ENCODE assay signal across 9 mouse cellular contexts in the genomic region with DNA sequence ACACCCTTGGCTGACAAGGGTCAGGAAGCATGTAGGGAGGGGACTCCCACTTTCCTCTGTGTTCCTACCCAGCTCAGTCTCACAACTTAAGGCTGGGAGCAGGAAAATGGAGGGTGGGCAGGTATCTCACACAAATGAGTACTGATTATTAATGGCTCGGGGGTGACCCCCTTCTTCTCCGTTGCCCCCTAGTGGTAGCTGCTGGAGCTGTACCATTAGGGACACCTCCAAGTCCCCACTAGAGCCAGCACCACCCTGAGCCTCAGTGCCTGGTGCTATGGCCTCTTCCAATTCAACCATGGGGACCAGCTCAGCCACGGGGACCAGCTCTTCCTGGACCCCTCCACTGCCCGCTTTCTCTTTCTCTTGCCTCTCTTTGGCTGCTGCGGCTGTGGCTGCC. TPM values are rescaled to one million over a fixed set of nuclear protein-coding genes. Genes with fewer than 3 reads are reported as not detected.
DNase-seq lines count a peak whose midpoint lies in the region; ATAC-seq and TF ChIP-seq lines count a peak whose summit lies in the region.
"Had no signal": no experiment of that assay in that cellular context is flagged by ENCODE, and none has a peak within 500 bp of the region (broad histone marks: within the 10 kb centered on the region; RNA-seq: fewer than 3 reads in every experiment).

No protein-coding gene starts in this region.

- H3K36me3 ChIP-seq in hindbrain, embryonic 10.5 days, result peaks cover 70% of the 10 kb centered on the region
- peaks cover 60% of the 10 kb centered on the region for H3K36me3 ChIP-seq in hindbrain, embryonic 14.5 days (replicated peaks; ENCODE audit: control insufficient read depth, insufficient read depth)
- peaks cover 1 to 37% of the 10 kb centered on the region in 2 experiments; a peak in 3 of 4 replicates for H3K36me3 ChIP-seq in MEL (ENCODE audit: control insufficient read depth in 1 of 2, insufficient read depth in 2 of 2, low read length in 2 of 2)
- no peaks in the 10 kb centered on the region; the same call in 1 of the 2 replicates for H3K36me3 ChIP-seq in liver, embryonic 14.5 days (replicated peaks; ENCODE audit: control insufficient read depth, insufficient read depth, low read depth)

- no peak for ATAC-seq in hindbrain, embryonic 14.5 days (ENCODE audit: low FRiP score)
- ATAC-seq in erythroblast, adult 5-6 weeks (replicated peaks; ENCODE audit: low FRiP score, poor library complexity, severe bottlenecking), result peak; percentile 75
- ATAC-seq in liver, embryonic 14.5 days (ENCODE audit: insufficient read depth), result peak; percentile 36; the same call in 1 of the 2 replicates

- 68% methylated on average over 5 of the region's 5 CpGs for whole genome bisulfite sequencing in hindbrain, embryonic 10.5 days
- 62% methylated on average over 5 of the region's 5 CpGs for WGBS in hindbrain, embryonic 14.5 days
- 52% methylated on average over 5 of the region's 5 CpGs for WGBS in liver, embryonic 14.5 days (ENCODE audit: insufficient replicate concordance)

- no peak overlapping the region for H3K4me3 ChIP-seq in hindbrain, embryonic 10.5 days
- no peak overlapping the region for H3K4me3 ChIP-seq in hindbrain, embryonic 14.5 days (replicated peaks; ENCODE audit: low read length)
- H3K4me3 ChIP-seq in MEL (ENCODE audit: control insufficient read depth in 1 of 2, insufficient read depth in 1 of 2, low read depth in 2 of 2, low read length in 2 of 2), result no peak overlapping the region
- no peak overlapping the region for H3K4me3 ChIP-seq in liver, embryonic 14.5 days (ENCODE audit: insufficient read depth in 1 of 2, low read depth in 2 of 2, low read length in 2 of 2)
- H3K4me3 ChIP-seq: limb, embryonic 12.5 days had no signal

- peak; percentile 40 for DNase-seq in hindbrain, embryonic 10.5 days (ENCODE audit: low spot score)
- no peak for DNase-seq in hindbrain, embryonic 14.5 days (ENCODE audit: low spot score)
- DNase-seq in A20 (ENCODE audit: low read depth, low spot score) (peak; percentile 67), MEL (ENCODE audit: low read depth, low spot score) (peak; percentile 76)
- DNase-seq in liver, embryonic 14.5 days (ENCODE audit: low read depth in 3 of 3, low spot score in 3 of 3), result peak in 2 of 3 experiments; percentile 36 to 37
- DNase-seq in spleen, adult 18-20 months, result peak; percentile 48 to 68
- no peak for DNase-seq in right cerebral cortex, postnatal 25 days

- H3K27ac ChIP-seq in hindbrain, embryonic 10.5 days, result no peak overlapping the region
- H3K27ac ChIP-seq in hindbrain, embryonic 14.5 days, result no peak overlapping the region
- H3K27ac ChIP-seq in MEL (ENCODE audit: control insufficient read depth, low read depth, low read length), result no peak overlapping the region
- no peak overlapping the region for H3K27ac ChIP-seq in liver, embryonic 14.5 days

- H3K9ac ChIP-seq in hindbrain, embryonic 14.5 days, result no peak overlapping the region
- no peak overlapping the region for H3K9ac ChIP-seq in MEL (ENCODE audit: control insufficient read depth, low read depth, low read length, poor library complexity, severe bottlenecking)
- H3K9ac ChIP-seq in liver, embryonic 14.5 days (replicated peaks), result no peak overlapping the region
- H3K9ac ChIP-seq: limb, embryonic 12.5 days had no signal

- H3K4me1 ChIP-seq in hindbrain, embryonic 10.5 days (replicated peaks), result peaks cover 39% of the 10 kb centered on the region
- H3K4me1 ChIP-seq in hindbrain, embryonic 14.5 days (replicated peaks; ENCODE audit: control insufficient read depth, insufficient read depth, low read length), result no peaks in the 10 kb centered on the region
- H3K4me1 ChIP-seq in MEL (ENCODE audit: control insufficient read depth in 1 of 2, insufficient read depth in 2 of 2, low read length in 2 of 2), result peaks cover 19 to 49% of the 10 kb centered on the region in 2 experiments
- H3K4me1 ChIP-seq in liver, embryonic 14.5 days (replicated peaks; ENCODE audit: control insufficient read depth in 2 of 2, insufficient read depth in 2 of 2, low read length in 1 of 2), result peaks cover 0 to 18% of the 10 kb centered on the region in 2 experiments; a peak in 2 of 4 replicates

- no peak for TF ChIP-seq EP300 in MEL (IDR thresholded peaks at IDR 0.05; ENCODE audit: low read depth in 1 of 2, low read length in 2 of 2)
- no peak for TF ChIP-seq EP300 in liver, embryonic 14.5 days (IDR thresholded peaks at IDR 0.05; ENCODE audit: low read depth)

- H3K79me2 ChIP-seq in MEL (ENCODE audit: control insufficient read depth, insufficient read depth, low read length, poor library complexity), result no peaks in the 10 kb centered on the region

- no peak overlapping the region for H3K4me2 ChIP-seq in hindbrain, embryonic 14.5 days (replicated peaks)
- H3K4me2 ChIP-seq in liver, embryonic 14.5 days (ENCODE audit: low read depth), result no peak overlapping the region
- H3K4me2 ChIP-seq: limb, embryonic 12.5 days had no signal

- no peaks in the 10 kb centered on the region for H3K27me3 ChIP-seq in hindbrain, embryonic 10.5 days (ENCODE audit: insufficient read depth, poor library complexity, severe bottlenecking)
- H3K27me3 ChIP-seq in hindbrain, embryonic 14.5 days (ENCODE audit: control insufficient read depth, insufficient read depth, low read length), result no peaks in the 10 kb centered on the region
- no peaks in the 10 kb centered on the region for H3K27me3 ChIP-seq in MEL (ENCODE audit: control insufficient read depth in 1 of 2, insufficient read depth in 2 of 2, low read length in 2 of 2)
- no peaks in the 10 kb centered on the region for H3K27me3 ChIP-seq in liver, embryonic 14.5 days (ENCODE audit: control insufficient read depth, insufficient read depth, low read length)

- TF ChIP-seq POLR2A in MEL (IDR thresholded peaks at IDR 0.05; ENCODE audit: control insufficient read depth in 1 of 2, insufficient read depth in 1 of 2, low read depth in 1 of 2, low read length in 2 of 2, poor library complexity in 1 of 2), result no peak

- H3K9me3 ChIP-seq in hindbrain, embryonic 10.5 days, result no peaks in the 10 kb centered on the region
- H3K9me3 ChIP-seq in hindbrain, embryonic 14.5 days (ENCODE audit: control insufficient read depth, low read length), result no peaks in the 10 kb centered on the region
- no peaks in the 10 kb centered on the region for H3K9me3 ChIP-seq in MEL (replicated peaks; ENCODE audit: insufficient read depth, low read length)
- H3K9me3 ChIP-seq in liver, embryonic 14.5 days (ENCODE audit: control insufficient read depth, low read length), result no peaks in the 10 kb centered on the region
- H3K9me3 ChIP-seq: limb, embryonic 12.5 days had no signal

- peak; percentile 28 for TF ChIP-seq RAD21 in MEL (IDR thresholded peaks at IDR 0.05; ENCODE audit: low read depth, low read length)

- peak; percentile 68 to 80 (median 69) for TF ChIP-seq CTCF in MEL (IDR thresholded peaks at IDR 0.05 in 2 of 3, conservative IDR thresholded peaks at IDR 0.05 in 1 of 3; ENCODE audit: control insufficient read depth in 1 of 3, insufficient read depth in 1 of 3, low read depth in 2 of 3, low read length in 3 of 3, poor library complexity in 1 of 3, severe bottlenecking in 1 of 3)
- TF ChIP-seq CTCF in liver, embryonic 14.5 days (IDR thresholded peaks at IDR 0.05; ENCODE audit: low read depth), result peak; percentile 87

RNA-seq across cellular contexts. Expression of a gene that starts 4.4 kb away (rescaled TPM):
- polyA plus RNA-seq in hindbrain, embryonic 10.5 days (2016; fragmentation: Nextera tagmentation; extraction: Ambion mirVana), result 1.1 and 3.0 TPM in 2 replicates
- polyA plus RNA-seq in hindbrain, embryonic 14.5 days (2014; fragmentation: Nextera tagmentation; extraction: Ambion mirVana), result 0.30 and 0.31 TPM in 2 replicates
- 0.04 and 0.20 TPM in 2 replicates for total RNA-seq in MEL (2012; rRNA removed)
- under 1 TPM in 1 of 2 experiments, not detected in 1; 0.47 TPM for polyA plus RNA-seq in MEL (2012; ENCODE audit: insufficient read depth in 1 of 2, insufficient read length in 2 of 2, low read depth in 1 of 2, low replicate concordance in 2 of 2, missing spikeins in 1 of 2)
- total RNA-seq in erythroblast, adult 5-6 weeks (2015; ENCODE audit: low replicate concordance), result not detected in 2 replicates
- not detected in 2 replicates for total RNA-seq in erythroblast, adult 5-6 weeks (2017; ENCODE audit: low replicate concordance)
- 0.15 and 0.16 TPM in 2 replicates for polyA plus RNA-seq in liver, embryonic 14.5 days (2012; rRNA removed)
- polyA plus RNA-seq in liver, embryonic 14.5 days (2014; fragmentation: Nextera tagmentation; extraction: Ambion mirVana), result 0.10 TPM in 1 of 2 replicates, not detected in the other

RNA-seq across cellular contexts. Expression of a gene that starts 8.0 kb away (rescaled TPM):
- 54.4 and 61.0 TPM in 2 replicates for polyA plus RNA-seq in hindbrain, embryonic 10.5 days (2016; fragmentation: Nextera tagmentation; extraction: Ambion mirVana)
- 60.3 and 64.1 TPM in 2 replicates for polyA plus RNA-seq in hindbrain, embryonic 14.5 days (2014; fragmentation: Nextera tagmentation; extraction: Ambion mirVana)
- total RNA-seq in MEL (2012; rRNA removed), result 11.8 and 13.1 TPM in 2 replicates
- polyA plus RNA-seq in MEL (2012; ENCODE audit: insufficient read depth in 1 of 2, insufficient read length in 2 of 2, low read depth in 1 of 2, low replicate concordance in 2 of 2, missing spikeins in 1 of 2), result 10 to 100 TPM in 1 of 2 experiments, not detected in 1; 48.9 TPM
- total RNA-seq in erythroblast, adult 5-6 weeks (2015; ENCODE audit: low replicate concordance), result 4.0 and 7.7 TPM in 2 replicates
- 6.6 and 19.6 TPM in 2 replicates for total RNA-seq in erythroblast, adult 5-6 weeks (2017; ENCODE audit: low replicate concordance)
- 12.4 and 12.9 TPM in 2 replicates for polyA plus RNA-seq in liver, embryonic 14.5 days (2012; rRNA removed)
- polyA plus RNA-seq in liver, embryonic 14.5 days (2014; fragmentation: Nextera tagmentation; extraction: Ambion mirVana), result 8.3 and 9.5 TPM in 2 replicates

RNA-seq across cellular contexts. Expression of a gene that starts 19.9 kb away (rescaled TPM):
- polyA plus RNA-seq in hindbrain, embryonic 10.5 days (2016; fragmentation: Nextera tagmentation; extraction: Ambion mirVana), result 156 and 169 TPM in 2 replicates
- 116 and 136 TPM in 2 replicates for polyA plus RNA-seq in hindbrain, embryonic 14.5 days (2014; fragmentation: Nextera tagmentation; extraction: Ambion mirVana)
- total RNA-seq in MEL (2012; rRNA removed), result 224 and 244 TPM in 2 replicates
- 100 to 1,000 TPM in 1 of 2 experiments, not detected in 1; 397 TPM for polyA plus RNA-seq in MEL (2012; ENCODE audit: insufficient read depth in 1 of 2, insufficient read length in 2 of 2, low read depth in 1 of 2, low replicate concordance in 2 of 2, missing spikeins in 1 of 2)
- 11.3 and 12.5 TPM in 2 replicates for total RNA-seq in erythroblast, adult 5-6 weeks (2015; ENCODE audit: low replicate concordance)
- 7.3 and 8.2 TPM in 2 replicates for total RNA-seq in erythroblast, adult 5-6 weeks (2017; ENCODE audit: low replicate concordance)
- polyA plus RNA-seq in liver, embryonic 14.5 days (2012; rRNA removed), result 44.6 and 67.8 TPM in 2 replicates
- 73.2 and 82.9 TPM in 2 replicates for polyA plus RNA-seq in liver, embryonic 14.5 days (2014; fragmentation: Nextera tagmentation; extraction: Ambion mirVana)

RNA-seq across cellular contexts. Expression of a gene that starts 36.0 kb away (rescaled TPM):
- 53.4 and 66.8 TPM in 2 replicates for polyA plus RNA-seq in hindbrain, embryonic 10.5 days (2016; fragmentation: Nextera tagmentation; extraction: Ambion mirVana)
- 72.6 and 73.7 TPM in 2 replicates for polyA plus RNA-seq in hindbrain, embryonic 14.5 days (2014; fragmentation: Nextera tagmentation; extraction: Ambion mirVana)
- 40.8 and 52.1 TPM in 2 replicates for total RNA-seq in MEL (2012; rRNA removed)
- 100 to 1,000 TPM; 218 to 821 TPM for polyA plus RNA-seq in MEL (2012; ENCODE audit: insufficient read depth in 1 of 2, insufficient read length in 2 of 2, low read depth in 1 of 2, low replicate concordance in 2 of 2, missing spikeins in 1 of 2)
- 35.2 and 47.2 TPM in 2 replicates for total RNA-seq in erythroblast, adult 5-6 weeks (2015; ENCODE audit: low replicate concordance)
- total RNA-seq in erythroblast, adult 5-6 weeks (2017; ENCODE audit: low replicate concordance), result 28.8 and 35.0 TPM in 2 replicates
- polyA plus RNA-seq in liver, embryonic 14.5 days (2012; rRNA removed), result 41.3 and 42.9 TPM in 2 replicates
- 17.3 and 24.3 TPM in 2 replicates for polyA plus RNA-seq in liver, embryonic 14.5 days (2014; fragmentation: Nextera tagmentation; extraction: Ambion mirVana)

RNA-seq across cellular contexts. Expression of a gene that starts 38.7 kb away (rescaled TPM):
- polyA plus RNA-seq in hindbrain, embryonic 10.5 days (2016; fragmentation: Nextera tagmentation; extraction: Ambion mirVana), result 28.7 and 28.8 TPM in 2 replicates
- polyA plus RNA-seq in hindbrain, embryonic 14.5 days (2014; fragmentation: Nextera tagmentation; extraction: Ambion mirVana), result 18.9 and 20.2 TPM in 2 replicates
- 12.9 and 15.2 TPM in 2 replicates for total RNA-seq in MEL (2012; rRNA removed)
- polyA plus RNA-seq in MEL (2012; ENCODE audit: insufficient read depth in 1 of 2, insufficient read length in 2 of 2, low read depth in 1 of 2, low replicate concordance in 2 of 2, missing spikeins in 1 of 2), result 10 to 100 TPM in 1 of 2 experiments, not detected in 1; 16.2 TPM
- total RNA-seq in erythroblast, adult 5-6 weeks (2015; ENCODE audit: low replicate concordance), result 2.3 and 2.9 TPM in 2 replicates
- 2.0 and 4.3 TPM in 2 replicates for total RNA-seq in erythroblast, adult 5-6 weeks (2017; ENCODE audit: low replicate concordance)
- polyA plus RNA-seq in liver, embryonic 14.5 days (2012; rRNA removed), result 3.4 and 4.4 TPM in 2 replicates
- 3.1 and 4.6 TPM in 2 replicates for polyA plus RNA-seq in liver, embryonic 14.5 days (2014; fragmentation: Nextera tagmentation; extraction: Ambion mirVana)

Comparison
In these comparisons a context has a peak if more than half of its experiments do, and no peak if none do; other contexts are left out.
1. DNase-seq: peak in hindbrain, embryonic 10.5 days (single experiment), A20 (single experiment), MEL (single experiment), liver, embryonic 14.5 days (2 of 3) and spleen, adult 18-20 months (2 of 2); none in hindbrain, embryonic 14.5 days (single experiment) and right cerebral cortex, postnatal 25 days (single experiment).